Mouse (Mus musculus) macrophage (primary cell): ENCODE results near the gene Neurl1a. TPM values are rescaled to one million over a fixed set of nuclear protein-coding genes. Genes with fewer than 3 reads are reported as not detected.

Source experiments
- H3K27ac ChIP-seq: fragments of 350-480 bp; formaldehyde crosslinking; 2 replicates; pipeline ENCODE4 v1.9.0; 2021
- H3K36me3 ChIP-seq: fragments of 350-480 bp; formaldehyde crosslinking; 2 replicates; pipeline ENCODE4 v1.9.0; 2021; ENCODE audit errors: inconsistent target
- H3K4me3 ChIP-seq: fragments of 350-480 bp; formaldehyde crosslinking; 2 replicates; pipeline ENCODE4 v1.9.0; 2021; ENCODE audit errors: inconsistent target
- H3K79me2 ChIP-seq: fragments of 350-480 bp; formaldehyde crosslinking; 2 replicates; pipeline ENCODE4 v1.9.0; 2021; ENCODE audit errors: inconsistent target
- WGBS: methylation state at CpG from one replicate; pipeline ENCODE4 v1.1.7; 2026; ENCODE audit warnings: inconsistent platforms; ENCODE audit not compliant: missing documents; 5-methylcytosine and 5-hydroxymethylcytosine counted together
- polyA plus RNA-seq: library from polyadenylated mRNA; stranded (reverse); fragments of 250-400 nt; gene quantifications from 3 replicates; pipeline ENCODE4 v1.2.4, GENCODE M21; 2018; ENCODE audit warnings: inconsistent platforms

The Neurl1a gene
- polyA plus RNA-seq, 1 experiment from 2014 or later, result 0.17 TPM

- Histone ChIP-seq H3K79me2 (no peaks in the 10 kb centered on the region), H3K27ac (no peak overlapping the region), H3K4me3 (no peak overlapping the region), H3K36me3 (no peaks in the 10 kb centered on the region)
- WGBS, result 8% methylated on average over 39 of the region's 42 CpGs
Observed at GRCm38 (mm10) chr19:47179272-47179809, 721 bp downstream of the Neurl1a start.

- Histone ChIP-seq H3K4me3 (no peak overlapping the region), H3K36me3 (no peaks in the 10 kb centered on the region), H3K79me2 (no peaks in the 10 kb centered on the region), H3K27ac (no peak overlapping the region)
- WGBS, result 61% methylated on average over 8 of the region's 8 CpGs
Observed at GRCm38 (mm10) chr19:47180011-47180410, 1.4 kb downstream of the Neurl1a start.

- Histone ChIP-seq H3K27ac (no peak overlapping the region), H3K36me3 (no peaks in the 10 kb centered on the region), H3K79me2 (no peaks in the 10 kb centered on the region), H3K4me3 (no peak overlapping the region)
- WGBS, result 68% methylated on average over 8 of the region's 8 CpGs
Observed at GRCm38 (mm10) chr19:47184221-47184620, 5.6 kb downstream of the Neurl1a start.

- H3K36me3 ChIP-seq, result no peaks in the 10 kb centered on the region
- H3K4me3 ChIP-seq, result no peak overlapping the region
- 35% methylated on average over 4 of the region's 4 CpGs for WGBS
- no peak overlapping the region for H3K27ac ChIP-seq
- no peaks in the 10 kb centered on the region for H3K79me2 ChIP-seq
Observed at GRCm38 (mm10) chr19:47184736-47185135, 6.1 kb downstream of the Neurl1a start.

GRCm38 (mm10) chr19:47186514-47187275, 8.1 kb downstream of the Neurl1a start:
- Histone ChIP-seq H3K79me2 (no peaks in the 10 kb centered on the region), H3K4me3 (no peak overlapping the region), H3K36me3 (no peaks in the 10 kb centered on the region), H3K27ac (no peak overlapping the region)
- 88% methylated on average over 15 of the region's 15 CpGs for WGBS

- H3K4me3 ChIP-seq, result no peak overlapping the region
- no peaks in the 10 kb centered on the region for H3K79me2 ChIP-seq
- no peak overlapping the region for H3K27ac ChIP-seq
- 95% methylated on average over 11 of the region's 11 CpGs for WGBS
- no peaks in the 10 kb centered on the region for H3K36me3 ChIP-seq
Observed at GRCm38 (mm10) chr19:47188515-47189128, 10.0 kb downstream of the Neurl1a start.

GRCm38 (mm10) chr19:47192158-47192557, 13.5 kb downstream of the Neurl1a start:
- WGBS, result 99% methylated on average over 5 of the region's 5 CpGs
- no peaks in the 10 kb centered on the region for H3K79me2 ChIP-seq

GRCm38 (mm10) chr19:47198671-47199350, 20.2 kb downstream of the Neurl1a start:
- 95% methylated on average over 13 of the region's 13 CpGs for WGBS
- no peak overlapping the region for H3K4me3 ChIP-seq

More at GRCm38 (mm10) chr19:47192158-47192557, 13.5 kb downstream of the Neurl1a start:
- Histone ChIP-seq H3K27ac (no peak overlapping the region), H3K36me3 (no peaks in the 10 kb centered on the region), H3K4me3 (no peak overlapping the region)

GRCm38 (mm10) chr19:47201972-47202371, 23.4 kb downstream of the Neurl1a start:
- Histone ChIP-seq H3K27ac (no peak overlapping the region), H3K4me3 (no peak overlapping the region), H3K79me2 (no peaks in the 10 kb centered on the region), H3K36me3 (no peaks in the 10 kb centered on the region)
- 87% methylated on average over 9 of the region's 12 CpGs for WGBS

More at GRCm38 (mm10) chr19:47198671-47199350, 20.2 kb downstream of the Neurl1a start:
- no peaks in the 10 kb centered on the region for H3K79me2 ChIP-seq
- H3K36me3 ChIP-seq, result no peaks in the 10 kb centered on the region
- H3K27ac ChIP-seq, result no peak overlapping the region

GRCm38 (mm10) chr19:47202429-47202828, 23.8 kb downstream of the Neurl1a start:
- 87% methylated on average over 6 of the region's 6 CpGs for WGBS

GRCm38 (mm10) chr19:47203042-47203441, 24.4 kb downstream of the Neurl1a start:
- 97% methylated on average over 6 of the region's 6 CpGs for WGBS
- H3K36me3 ChIP-seq, result no peaks in the 10 kb centered on the region
- no peaks in the 10 kb centered on the region for H3K79me2 ChIP-seq
- H3K4me3 ChIP-seq, result no peak overlapping the region
- H3K27ac ChIP-seq, result no peak overlapping the region

More at GRCm38 (mm10) chr19:47202429-47202828, 23.8 kb downstream of the Neurl1a start:
- no peaks in the 10 kb centered on the region for H3K79me2 ChIP-seq
- no peak overlapping the region for H3K4me3 ChIP-seq
- no peaks in the 10 kb centered on the region for H3K36me3 ChIP-seq
- no peak overlapping the region for H3K27ac ChIP-seq

- H3K79me2 ChIP-seq, result no peaks in the 10 kb centered on the region
- WGBS, result 90% methylated on average over 6 of the region's 6 CpGs
- no peaks in the 10 kb centered on the region for H3K36me3 ChIP-seq
- no peak overlapping the region for H3K4me3 ChIP-seq
- H3K27ac ChIP-seq, result no peak overlapping the region
Observed at GRCm38 (mm10) chr19:47204653-47205052, 26.0 kb downstream of the Neurl1a start.

GRCm38 (mm10) chr19:47206126-47206525, 27.5 kb downstream of the Neurl1a start:
- Histone ChIP-seq H3K4me3 (no peak overlapping the region), H3K79me2 (no peaks in the 10 kb centered on the region), H3K27ac (no peak overlapping the region), H3K36me3 (no peaks in the 10 kb centered on the region)
- WGBS, result 91% methylated on average over 1 of the region's 1 CpGs

GRCm38 (mm10) chr19:47210432-47210831, 31.8 kb downstream of the Neurl1a start:
- Histone ChIP-seq H3K79me2 (no peaks in the 10 kb centered on the region), H3K36me3 (no peaks in the 10 kb centered on the region), H3K4me3 (no peak overlapping the region), H3K27ac (no peak overlapping the region)
- WGBS, result 90% methylated on average over 4 of the region's 4 CpGs
